ENCODE assay signal across 11 mouse cellular contexts in genomic region chr11:112103252-112103651, GRCm38 (mm10).
A peak's percentile ranks its signal among the peaks of the same experiment; 100 is the strongest.
DNase-seq lines count a peak whose midpoint lies in the region; ATAC-seq and TF ChIP-seq lines count a peak whose summit lies in the region.
"Had no signal": no experiment of that assay in that cellular context is flagged by ENCODE, and none has a peak within 500 bp of the region (broad histone marks: within the 10 kb centered on the region; RNA-seq: fewer than 3 reads in every experiment).

No protein-coding gene starts in this region.

- no peak for TF ChIP-seq POLR2A in liver, adult 2 months (IDR thresholded peaks at IDR 0.05; ENCODE audit: extremely low read depth, insufficient read depth, low read length)

- peak; percentile 32 for DNase-seq in embryonic facial prominence, embryonic 11.5 days (ENCODE audit: low spot score)
- no peak for DNase-seq in embryonic facial prominence, embryonic 10.5 days (ENCODE audit: low spot score)
- peak; percentile 29 for DNase-seq in liver, adult 2 months (ENCODE audit: extremely low read depth, low read depth, low spot score)
- no peak for DNase-seq in liver, embryonic 11.5 days (ENCODE audit: low spot score)
- DNase-seq in NIH3T3 (ENCODE audit: low read depth), result peak; percentile 28
- DNase-seq in ovary, adult 18-20 months (ENCODE audit: low spot score), result no peak
- DNase-seq in thymus, postnatal 36 days, result no peak

- no peaks in the 10 kb centered on the region for H3K36me3 ChIP-seq in embryonic facial prominence, embryonic 11.5 days (replicated peaks; ENCODE audit: control insufficient read depth, insufficient read depth, low read depth, low read length)
- H3K36me3 ChIP-seq in embryonic facial prominence, embryonic 10.5 days (replicated peaks), result no peaks in the 10 kb centered on the region
- H3K36me3 ChIP-seq in liver, adult 2 months (ENCODE audit: control insufficient read depth, insufficient read depth, low read length), result no peaks in the 10 kb centered on the region
- no peaks in the 10 kb centered on the region for H3K36me3 ChIP-seq in liver, embryonic 11.5 days (ENCODE audit: control insufficient read depth, insufficient read depth, low read length)
- H3K36me3 ChIP-seq: forebrain, embryonic 12.5 days; midbrain, embryonic 15.5 days had no signal

- peak; percentile 39 for TF ChIP-seq CTCF in liver, adult 2 months (IDR thresholded peaks at IDR 0.05; ENCODE audit: low read depth, low read length)

- no peak overlapping the region for H3K9ac ChIP-seq in embryonic facial prominence, embryonic 11.5 days (replicated peaks; ENCODE audit: low read length)
- H3K9ac ChIP-seq in liver, adult 2 months (ENCODE audit: low read depth, low read length), result no peak overlapping the region
- no peak overlapping the region for H3K9ac ChIP-seq in liver, embryonic 11.5 days (ENCODE audit: low read depth, low read length)
- H3K9ac ChIP-seq: forebrain, embryonic 12.5 days; midbrain, embryonic 15.5 days had no signal

- 51% methylated on average over 2 of the region's 2 CpGs for WGBS in embryonic facial prominence, embryonic 11.5 days
- 59% methylated on average over 2 of the region's 2 CpGs for WGBS in embryonic facial prominence, embryonic 10.5 days
- WGBS in liver, adult 2 months, result 44% methylated on average over 2 of the region's 2 CpGs
- 48% methylated on average over 2 of the region's 2 CpGs for WGBS in liver, embryonic 11.5 days

- H3K4me3 ChIP-seq in embryonic facial prominence, embryonic 11.5 days (ENCODE audit: low read depth, low read length), result no peak overlapping the region
- H3K4me3 ChIP-seq in embryonic facial prominence, embryonic 10.5 days, result no peak overlapping the region
- H3K4me3 ChIP-seq in liver, adult 2 months (ENCODE audit: insufficient read depth, low read depth, low read length), result no peak overlapping the region
- no peak overlapping the region for H3K4me3 ChIP-seq in liver, embryonic 11.5 days (ENCODE audit: low read depth, low read length)
- H3K4me3 ChIP-seq: forebrain, embryonic 12.5 days; midbrain, embryonic 15.5 days had no signal

- H3K79me2 ChIP-seq in liver, adult 2 months (ENCODE audit: control insufficient read depth, insufficient read depth, low read length), result no peaks in the 10 kb centered on the region

- H3K4me1 ChIP-seq in embryonic facial prominence, embryonic 11.5 days (ENCODE audit: control insufficient read depth, insufficient read depth, low read length), result no peaks in the 10 kb centered on the region
- peaks cover 7% of the 10 kb centered on the region for H3K4me1 ChIP-seq in embryonic facial prominence, embryonic 10.5 days
- no peaks in the 10 kb centered on the region for H3K4me1 ChIP-seq in liver, adult 2 months (ENCODE audit: control insufficient read depth, insufficient read depth, low read length)
- H3K4me1 ChIP-seq in liver, embryonic 11.5 days (replicated peaks; ENCODE audit: control insufficient read depth, insufficient read depth, low read length), result no peaks in the 10 kb centered on the region
- H3K4me1 ChIP-seq: forebrain, embryonic 12.5 days; midbrain, embryonic 15.5 days had no signal

- H3K4me2 ChIP-seq in embryonic facial prominence, embryonic 11.5 days (ENCODE audit: low read depth, low read length), result no peak overlapping the region
- H3K4me2 ChIP-seq in liver, embryonic 11.5 days, result no peak overlapping the region
- H3K4me2 ChIP-seq: forebrain, embryonic 12.5 days; heart, embryonic 11.5 days; midbrain, embryonic 15.5 days had no signal

- no peak for ATAC-seq in embryonic facial prominence, embryonic 11.5 days (replicated peaks; ENCODE audit: insufficient number of reproducible peaks, low FRiP score, low TSS enrichment, low read depth)
- no peak for ATAC-seq in liver, embryonic 11.5 days (replicated peaks; ENCODE audit: low FRiP score)
- peak; percentile 81 for ATAC-seq in megakaryocyte progenitor cell, adult 5-6 weeks (replicated peaks; ENCODE audit: poor library complexity)
- ATAC-seq: midbrain, embryonic 15.5 days had no signal

- no peak overlapping the region for H3K27ac ChIP-seq in embryonic facial prominence, embryonic 11.5 days (replicated peaks; ENCODE audit: low read depth, low read length)
- no peak overlapping the region for H3K27ac ChIP-seq in embryonic facial prominence, embryonic 10.5 days (replicated peaks)
- H3K27ac ChIP-seq in liver, adult 2 months (replicated peaks; ENCODE audit: insufficient read depth, low read depth, low read length), result no peak overlapping the region
- no peak overlapping the region for H3K27ac ChIP-seq in liver, embryonic 11.5 days (ENCODE audit: low read depth, low read length)
- H3K27ac ChIP-seq: forebrain, embryonic 12.5 days; midbrain, embryonic 15.5 days had no signal

- no peaks in the 10 kb centered on the region for H3K27me3 ChIP-seq in embryonic facial prominence, embryonic 11.5 days (ENCODE audit: control insufficient read depth, insufficient read depth, low read length)
- no peaks in the 10 kb centered on the region for H3K27me3 ChIP-seq in embryonic facial prominence, embryonic 10.5 days (replicated peaks; ENCODE audit: low read depth, poor library complexity, severe bottlenecking)
- no peaks in the 10 kb centered on the region for H3K27me3 ChIP-seq in liver, adult 2 months (ENCODE audit: control insufficient read depth, insufficient read depth, low read length)
- H3K27me3 ChIP-seq in liver, embryonic 11.5 days (replicated peaks; ENCODE audit: control insufficient read depth, insufficient read depth, low read length), result no peaks in the 10 kb centered on the region
- H3K27me3 ChIP-seq: forebrain, embryonic 12.5 days; midbrain, embryonic 15.5 days had no signal

- no peaks in the 10 kb centered on the region for H3K9me3 ChIP-seq in embryonic facial prominence, embryonic 11.5 days (replicated peaks; ENCODE audit: control insufficient read depth, low read length)
- no peaks in the 10 kb centered on the region for H3K9me3 ChIP-seq in embryonic facial prominence, embryonic 10.5 days
- H3K9me3 ChIP-seq in liver, embryonic 11.5 days (ENCODE audit: control insufficient read depth, low read length), result no peaks in the 10 kb centered on the region
- H3K9me3 ChIP-seq: forebrain, embryonic 12.5 days; midbrain, embryonic 15.5 days had no signal

Comparison
In these comparisons a context has a peak if more than half of its experiments do, and no peak if none do; other contexts are left out.
1. DNase-seq: peak in embryonic facial prominence, embryonic 11.5 days (single experiment), liver, adult 2 months (single experiment) and NIH3T3 (single experiment); none in embryonic facial prominence, embryonic 10.5 days (single experiment), liver, embryonic 11.5 days (single experiment), ovary, adult 18-20 months (single experiment) and thymus, postnatal 36 days (0 of 2).